Mouse (Mus musculus) thymus, adult 2 months (tissue): ENCODE data around the gene Klf2. TPM values are rescaled to one million over a fixed set of nuclear protein-coding genes. Genes with fewer than 3 reads are reported as not detected.

Source experiments
- DNase-seq: peaks from one replicate; pipeline ENCODE4 v3.0.0; 2021
- H3K27ac ChIP-seq: fragments of 200-500 bp; 2 replicates; pipeline ENCODE4 v1.5.1; 2012; ENCODE audit warnings: low read length, control low read depth; ENCODE audit not compliant: control insufficient read depth, insufficient read depth
- H3K27me3 ChIP-seq: fragments of 200-500 bp; 2 replicates; pipeline ENCODE4 v1.6.1; 2012; ENCODE audit warnings: mild to moderate bottlenecking, low read length, moderate library complexity, mixed read lengths; ENCODE audit not compliant: control insufficient read depth, insufficient read depth
- H3K36me3 ChIP-seq: fragments of 200-500 bp; 2 replicates; pipeline ENCODE4 v1.6.1; 2012; ENCODE audit warnings: mild to moderate bottlenecking, low read length, moderate library complexity; ENCODE audit not compliant: control insufficient read depth, insufficient read depth
- H3K4me1 ChIP-seq: fragments of 200-500 bp; replicated peaks from 2 replicates; pipeline ENCODE4 v1.6.1; 2012; ENCODE audit warnings: low read length; ENCODE audit not compliant: control insufficient read depth, insufficient read depth
- H3K4me3 ChIP-seq: fragments of 200-500 bp; 2 replicates; pipeline ENCODE4 v1.5.1; 2012; ENCODE audit warnings: mild to moderate bottlenecking, low read length, control low read depth, moderate library complexity; ENCODE audit not compliant: control insufficient read depth, insufficient read depth
- CTCF ChIP-seq: fragments of 200-500 bp; IDR thresholded peaks from 2 replicates; pipeline ENCODE4 v1.5.1; 2012; ENCODE audit warnings: mild to moderate bottlenecking, control low read depth, low read length, moderate library complexity, borderline replicate concordance; ENCODE audit not compliant: control insufficient read depth, poor library complexity, insufficient read depth; ENCODE audit errors: extremely low read depth
- POLR2A ChIP-seq: fragments of 200-500 bp; IDR thresholded peaks from 2 replicates; pipeline ENCODE4 v1.6.1; 2012; ENCODE audit warnings: mild to moderate bottlenecking, low read length, control low read depth, moderate library complexity; ENCODE audit not compliant: control insufficient read depth, poor library complexity, insufficient read depth; ENCODE audit errors: extremely low read depth
- WGBS: fragments of 180-500 bp; shearing (Covaris S2); methylation state at CpG from one replicate; pipeline ENCODE4 v1.1.7; 2018; 5-methylcytosine and 5-hydroxymethylcytosine counted together
- polyA plus RNA-seq: library from polyadenylated mRNA; depleted of rRNA; stranded (reverse); fragments of >200 nt; gene quantifications from 2 replicates; pipeline ENCODE4 v1.2.3, GENCODE M21; 2012; rRNA removed

Gene Klf2
- 62.1 and 86.9 TPM in 2 replicates for polyA plus RNA-seq

DNA sequence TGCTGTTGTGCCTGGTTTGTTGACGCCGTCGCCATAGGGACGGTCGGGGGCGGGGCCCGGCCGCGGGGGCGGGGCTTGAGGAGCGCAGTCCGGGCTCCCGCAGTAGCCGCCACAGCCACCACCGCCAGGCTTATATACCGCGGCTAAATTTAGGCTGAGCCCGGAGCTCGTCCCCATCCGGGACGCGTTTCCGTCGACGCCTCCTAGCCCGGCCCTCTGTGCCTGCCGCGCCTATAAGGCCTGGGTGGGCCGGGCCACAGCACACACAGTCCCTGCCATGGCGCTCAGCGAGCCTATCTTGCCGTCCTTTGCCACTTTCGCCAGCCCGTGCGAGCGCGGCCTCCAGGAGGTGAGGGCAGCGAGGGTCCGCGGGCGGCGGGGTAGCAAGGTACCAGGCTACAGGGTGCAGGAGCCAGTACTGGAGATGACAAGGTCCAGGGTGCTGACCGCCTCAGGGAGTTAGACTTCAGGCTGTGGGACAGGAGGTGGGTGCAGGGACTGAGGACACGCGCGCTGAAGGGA lies at the start of gene Klf2:
Klf2 (plus strand) TSS at position 233 of the 522 bp plus-strand sequence.
- H3K36me3 ChIP-seq, result peaks cover 11% of the 10 kb centered on the region
- peak; percentile 93 for DNase-seq
- under 1% methylated on average over 46 of the region's 46 CpGs for WGBS
- H3K4me1 ChIP-seq, result peaks cover 45% of the 10 kb centered on the region
- H3K27ac ChIP-seq, result 0 out of 2 replicates have a peak within 1 kb of the TSS, but pooled peaks have one; percentile 7
- peaks cover 3% of the 10 kb centered on the region; the same call in 1 of the 2 replicates for H3K27me3 ChIP-seq
- H3K4me3 ChIP-seq, result peak within 1 kb of the TSS; percentile 67
- TF ChIP-seq POLR2A, result peak; percentile 92
- no peak for TF ChIP-seq CTCF

DNA sequence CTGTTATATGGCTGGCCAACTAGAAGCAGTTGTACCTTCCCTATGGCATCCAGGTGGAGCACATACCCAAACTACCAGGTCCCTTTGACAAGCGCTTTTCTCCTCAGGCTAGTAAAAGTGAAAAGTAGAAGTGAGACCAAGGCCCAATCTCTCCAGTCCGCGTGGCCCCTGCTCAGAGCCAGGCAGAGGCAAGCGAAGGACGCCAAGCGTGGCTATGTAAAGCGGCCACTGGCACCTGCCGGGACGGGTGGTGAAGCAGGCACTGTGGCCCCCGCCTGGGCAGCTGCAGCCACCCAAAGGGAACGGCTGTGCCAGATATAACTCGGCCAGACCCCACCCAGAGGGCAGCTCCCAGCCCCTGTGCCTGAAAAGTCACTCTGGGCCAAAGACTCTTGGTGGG lies 48.2 kb upstream of the Klf2 start:
- 85% methylated on average over 12 of the region's 12 CpGs for WGBS
- Histone ChIP-seq H3K36me3 (no peaks in the 10 kb centered on the region), H3K27me3 (no peaks in the 10 kb centered on the region; the same call in 1 of the 2 replicates), H3K27ac (no peak overlapping the region), H3K4me3 (no peak overlapping the region), H3K4me1 (peaks cover 31% of the 10 kb centered on the region)
- TF ChIP-seq POLR2A, result no peak
- no peak for TF ChIP-seq CTCF
- DNase-seq, result no peak

DNA sequence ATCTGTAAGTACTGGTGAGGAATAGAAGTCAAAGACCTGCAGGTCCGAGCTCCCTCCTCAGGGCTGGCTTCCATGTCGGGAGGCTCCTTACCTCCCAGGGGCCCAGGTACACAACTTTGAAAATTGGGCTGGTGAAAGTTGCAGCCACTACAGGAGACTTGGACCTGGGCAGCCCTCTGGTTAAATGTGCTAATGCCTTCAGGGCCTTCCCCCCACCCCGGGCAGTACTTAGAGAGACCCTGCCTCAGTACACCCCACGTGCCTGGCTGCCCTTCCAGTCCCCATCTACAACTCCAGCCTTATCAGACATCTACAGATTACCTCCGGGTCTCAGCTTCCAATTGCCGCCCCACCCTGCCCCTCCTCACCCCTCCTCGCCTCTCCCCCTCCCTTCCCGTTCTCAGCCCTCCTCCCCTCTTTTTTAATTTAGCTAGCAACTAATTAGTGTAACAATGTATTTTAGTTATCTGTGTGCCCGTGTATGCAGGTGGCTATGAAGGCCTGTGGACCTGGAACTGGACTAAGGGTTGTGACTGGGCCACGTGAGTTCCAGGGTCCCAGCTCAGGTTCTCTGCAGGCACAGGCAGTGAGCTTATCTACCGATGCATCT lies 47.7 kb upstream of the Klf2 start:
- DNase-seq, result no peak
- Histone ChIP-seq H3K4me3 (no peak overlapping the region), H3K27ac (no peak overlapping the region), H3K27me3 (no peaks in the 10 kb centered on the region; the same call in 1 of the 2 replicates), H3K36me3 (no peaks in the 10 kb centered on the region), H3K4me1 (peaks cover 27% of the 10 kb centered on the region)
- 91% methylated on average over 11 of the region's 11 CpGs for WGBS
- TF ChIP-seq POLR2A (no peak), CTCF (no peak)

DNA sequence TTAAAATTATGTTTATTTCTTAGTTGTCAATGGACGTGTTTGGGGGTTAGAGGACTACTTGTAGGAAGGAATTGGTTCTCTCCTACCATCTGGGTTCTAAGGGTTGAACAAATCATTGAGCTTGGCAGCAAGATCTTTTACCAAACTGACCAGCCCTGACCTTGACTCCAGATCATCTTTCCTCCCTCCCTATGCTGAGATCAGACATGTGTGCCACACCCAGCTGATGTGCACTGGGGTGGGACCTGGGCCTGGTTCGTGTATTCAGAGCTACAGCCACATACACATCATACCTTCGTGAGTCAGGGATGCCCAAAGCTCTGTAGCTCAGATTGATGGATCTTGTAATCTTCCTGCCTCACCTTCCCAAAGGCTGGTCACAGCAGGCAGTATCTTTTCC lies 47.1 kb upstream of the Klf2 start:
- DNase-seq, result no peak
- H3K4me1 ChIP-seq, result peaks cover 29% of the 10 kb centered on the region
- no peaks in the 10 kb centered on the region; the same call in 1 of the 2 replicates for H3K27me3 ChIP-seq

DNA sequence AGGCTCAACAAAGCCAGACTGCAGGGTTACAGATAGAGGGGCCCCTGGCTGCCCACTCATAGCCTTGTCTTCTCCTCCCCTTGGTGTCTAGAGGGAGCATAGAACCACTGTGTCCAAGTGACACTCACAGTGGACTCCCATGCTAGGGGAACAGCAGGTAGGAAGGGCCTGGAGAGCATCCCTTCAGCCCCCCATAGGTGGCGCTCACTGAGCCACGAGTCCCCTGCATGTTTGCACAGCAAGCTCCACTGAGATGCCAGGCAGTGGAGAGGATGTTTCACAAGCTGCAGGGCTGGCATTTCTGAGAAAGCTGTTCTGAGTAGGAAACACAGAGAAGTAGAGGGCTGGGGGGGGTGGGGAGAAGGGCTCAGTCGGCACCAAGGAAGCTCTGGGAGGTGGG lies 46.5 kb upstream of the Klf2 start:
- Histone ChIP-seq H3K36me3 (no peaks in the 10 kb centered on the region), H3K4me1 (peaks cover 35% of the 10 kb centered on the region), H3K27ac (no peak overlapping the region), H3K4me3 (no peak overlapping the region), H3K27me3 (no peaks in the 10 kb centered on the region; the same call in 1 of the 2 replicates)
- WGBS, result 4% methylated on average over 3 of the region's 3 CpGs
- peak; percentile 87 for DNase-seq
- TF ChIP-seq POLR2A, result no peak
- TF ChIP-seq CTCF, result peak; percentile 87

More for the DNA sequence above, 47.1 kb upstream of the Klf2 start:
- 81% methylated on average over 3 of the region's 3 CpGs for WGBS
- Histone ChIP-seq H3K27ac (no peak overlapping the region), H3K36me3 (no peaks in the 10 kb centered on the region), H3K4me3 (no peak overlapping the region)
- TF ChIP-seq CTCF (no peak), POLR2A (no peak)

DNA sequence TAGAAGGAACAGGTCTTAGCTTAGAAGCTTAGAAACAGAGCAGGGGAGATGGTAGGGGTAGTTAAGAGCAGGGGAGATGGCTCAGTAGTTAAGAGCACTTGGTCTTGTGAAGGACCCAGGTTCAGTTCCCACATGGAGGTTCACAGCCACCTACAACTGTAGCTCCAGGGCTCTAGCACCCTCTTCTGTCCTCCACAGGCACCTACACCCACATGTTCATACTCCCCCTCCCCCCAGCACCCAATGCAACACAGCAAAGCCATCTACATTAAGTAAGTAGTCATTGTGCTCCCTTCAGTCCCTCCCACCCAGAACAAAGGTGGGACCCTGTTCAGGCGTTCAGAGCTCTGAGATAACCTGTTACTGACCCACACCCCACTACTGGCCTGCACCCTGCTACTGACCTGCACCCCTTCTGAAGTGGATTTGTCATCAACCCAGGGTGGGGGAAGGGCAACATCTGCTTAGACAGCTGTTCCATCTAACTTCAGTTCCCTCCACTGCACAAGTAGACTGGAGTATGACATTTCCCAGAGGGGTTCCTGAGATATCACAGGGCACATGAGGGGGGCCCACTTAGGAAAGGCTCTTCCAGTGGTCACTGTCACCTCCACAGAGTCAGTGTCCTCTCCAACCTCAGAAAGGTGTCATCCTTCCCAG lies 45.6 kb upstream of the Klf2 start:
- H3K36me3 ChIP-seq, result no peaks in the 10 kb centered on the region
- no peak for TF ChIP-seq CTCF
- no peak for TF ChIP-seq POLR2A
- H3K27me3 ChIP-seq, result no peaks in the 10 kb centered on the region; the same call in 1 of the 2 replicates
- H3K27ac ChIP-seq, result no peak overlapping the region
- H3K4me1 ChIP-seq, result peaks cover 38% of the 10 kb centered on the region
- 100% methylated on average over 1 of the region's 1 CpGs for WGBS
- H3K4me3 ChIP-seq, result no peak overlapping the region
- DNase-seq, result no peak
